Mouse (Mus musculus): Measurements from ENCODE around the gene Cacna2d2.
"Not testable (repeated sequence)": the region's sequence is repeated elsewhere in the genome, so short reads cannot be mapped to it uniquely, and the experiment has no call there.

DNA sequence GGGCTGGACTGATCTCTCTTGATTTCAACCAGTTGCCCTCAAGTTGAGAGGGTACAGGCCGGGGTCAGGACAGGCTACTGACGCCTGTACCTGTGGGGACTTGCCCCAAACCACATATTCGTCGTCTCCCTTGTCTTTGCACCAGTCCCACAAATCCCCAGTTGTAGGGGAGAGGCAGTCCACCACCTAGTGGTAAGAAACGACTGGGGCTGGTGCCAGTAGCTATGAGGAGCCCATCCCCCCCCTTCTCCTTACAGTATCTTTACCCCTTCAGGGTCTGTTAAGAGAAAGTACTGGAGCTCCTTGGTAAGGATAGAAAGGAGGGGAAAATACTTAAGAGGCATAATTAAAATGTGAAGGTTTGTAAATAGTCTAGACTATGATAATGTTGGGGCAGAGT, 166.1 kb downstream of the Cacna2d2 start:
- not testable (repeated sequence) for TF ChIP-seq EP300 (optimal IDR thresholded peaks at IDR 0.05)
- peak; percentile 60 for TF ChIP-seq CTCF (IDR thresholded peaks at IDR 0.05; ENCODE audit: low read depth)

Measured in stomach, postnatal 0 days (tissue).